Mouse (Mus musculus): ENCODE results near the gene Prss34. TPM values are rescaled to one million over a fixed set of nuclear protein-coding genes. Genes with fewer than 3 reads are reported as not detected.

Gene Prss34
- polyA plus RNA-seq, 1 experiment: 0.11 TPM

DNA sequence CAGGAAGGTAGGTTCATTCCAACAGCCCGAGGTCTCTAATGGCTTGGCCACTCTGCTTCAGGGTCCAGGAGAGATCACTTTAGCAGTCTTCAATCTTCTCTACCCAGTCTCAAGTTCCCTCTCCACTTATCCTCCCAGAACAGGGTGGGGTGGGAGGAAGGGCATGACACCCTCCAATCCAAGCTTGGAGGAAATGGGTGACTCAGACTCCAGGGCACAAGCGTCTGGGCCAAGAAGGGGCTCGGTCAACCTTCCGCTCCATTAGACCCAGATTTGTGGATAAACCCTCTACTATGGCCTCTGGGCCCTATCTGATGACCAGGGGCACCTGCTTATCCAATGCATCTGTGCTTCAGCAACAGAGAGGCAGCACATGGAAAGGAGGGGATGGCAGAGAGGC, 47.3 kb downstream of the Prss34 start, which contains the start of gene Tpsab1:
TSS of gene Tpsab1 (minus strand) at position 101 of the 400 bp plus-strand sequence.
- TF ChIP-seq CTCF (IDR thresholded peaks at IDR 0.05; ENCODE audit: control insufficient read depth, insufficient read depth, insufficient replicate concordance, low read depth, low read length) (no peak), POLR2A (IDR thresholded peaks at IDR 0.05; ENCODE audit: control insufficient read depth, low read depth, low read length) (no peak)
- Histone ChIP-seq H3K27ac (ENCODE audit: control insufficient read depth, insufficient read depth, low read depth, low read length) (no peak within 1 kb of the TSS), H3K4me1 (ENCODE audit: control insufficient read depth, insufficient read depth, low read length) (no peaks in the 10 kb centered on the region), H3K36me3 (ENCODE audit: control insufficient read depth, insufficient read depth, low read length) (no peaks in the 10 kb centered on the region), H3K4me3 (ENCODE audit: control insufficient read depth, low read depth, low read length) (no peak within 1 kb of the TSS), H3K27me3 (ENCODE audit: control insufficient read depth, insufficient read depth, low read length) (no peaks in the 10 kb centered on the region)

Other genes starting within 250 kb of the Prss34 start
- gene Tmem204, start 214.8 kb upstream of the Prss34 start, polyA plus RNA-seq (2012; rRNA removed): 4.1 and 5.2 TPM in 2 replicates
- 5.4 and 7.0 TPM in 2 replicates for gene Telo2, start 182.4 kb upstream of the Prss34 start, polyA plus RNA-seq (2012; rRNA removed)
- gene Ptx4, start 177.6 kb upstream of the Prss34 start, polyA plus RNA-seq (2012; rRNA removed): 0.23 and 0.40 TPM in 2 replicates
- gene Clcn7, start 165.0 kb upstream of the Prss34 start, polyA plus RNA-seq (2012; rRNA removed): 14.1 and 14.8 TPM in 2 replicates
- 22.6 and 23.5 TPM in 2 replicates for gene Ccdc154, start 135.9 kb upstream of the Prss34 start, polyA plus RNA-seq (2012; rRNA removed)
- gene Gm38655, start 122.9 kb upstream of the Prss34 start, polyA plus RNA-seq (2012; rRNA removed): 0.36 and 0.83 TPM in 2 replicates
- gene BC003965, start 113.8 kb upstream of the Prss34 start, polyA plus RNA-seq (2012; rRNA removed): 4.6 and 5.0 TPM in 2 replicates
- gene Unkl, start 110.0 kb upstream of the Prss34 start, polyA plus RNA-seq (2012; rRNA removed): 11.2 and 11.7 TPM in 2 replicates
- 20.2 and 24.5 TPM in 2 replicates for gene Gnptg, start 58.3 kb upstream of the Prss34 start, polyA plus RNA-seq (2012; rRNA removed)
- 17.5 and 18.1 TPM in 2 replicates for gene Tsr3, start 58.2 kb upstream of the Prss34 start, polyA plus RNA-seq (2012; rRNA removed)
- gene Baiap3, start 42.0 kb upstream of the Prss34 start, polyA plus RNA-seq (2012; rRNA removed): 2.9 and 3.8 TPM in 2 replicates
- gene Ube2i, start 23.8 kb upstream of the Prss34 start, polyA plus RNA-seq (2012; rRNA removed): 226 and 232 TPM in 2 replicates
- gene Prss28, start 10.3 kb downstream of the Prss34 start, polyA plus RNA-seq (2012; rRNA removed): not detected in 2 replicates
- not detected in 2 replicates for gene Prss29, start 20.3 kb downstream of the Prss34 start, polyA plus RNA-seq (2012; rRNA removed)
- 0.20 and 0.26 TPM in 2 replicates for gene Tpsab1, start 47.2 kb downstream of the Prss34 start, polyA plus RNA-seq (2012; rRNA removed)
- gene Tpsb2, start 67.9 kb downstream of the Prss34 start, polyA plus RNA-seq (2012; rRNA removed): 0.10 and 0.61 TPM in 2 replicates
- gene Tpsg1, start 70.9 kb downstream of the Prss34 start, polyA plus RNA-seq (2012; rRNA removed): not detected in 2 replicates
- 78.4 and 84.0 TPM in 2 replicates for gene Cacna1h, start 135.4 kb downstream of the Prss34 start, polyA plus RNA-seq (2012; rRNA removed)
- gene Tekt4, start 156.2 kb downstream of the Prss34 start, polyA plus RNA-seq (2012; rRNA removed): 341 and 400 TPM in 2 replicates
- 0.04 and 0.05 TPM in 2 replicates for gene Sstr5, start 198.9 kb downstream of the Prss34 start, polyA plus RNA-seq (2012; rRNA removed)

Data from testis, adult 2 months (tissue).